Mouse (Mus musculus) forebrain, embryonic 14.5 days (tissue): ENCODE data around the gene Tppp3. TPM values are rescaled to one million over a fixed set of nuclear protein-coding genes. Genes with fewer than 3 reads are reported as not detected.

ENCODE experiments used
- ATAC-seq: fragments of 200-750 bp; cut with Nextera tagmentation; 2 replicates; pipeline ENCODE4 v1.8.0; 2017; ENCODE audit warnings: mild to moderate bottlenecking, moderate library complexity
- DNase-seq: peaks from one replicate; pipeline ENCODE4 v3.0.0-alpha.2; 2015; ENCODE audit warnings: low spot score
- H3K27ac ChIP-seq: fragments of 300-500 bp; sonication (generic); 2 replicates; pipeline ENCODE4 v1.5.1; 2014; ENCODE audit warnings: low read depth, mild to moderate bottlenecking, control low read depth, low read length, moderate library complexity
- H3K27me3 ChIP-seq: fragments of 300-500 bp; sonication (generic); replicated peaks from 2 replicates; pipeline ENCODE4 v1.6.1; 2014; ENCODE audit warnings: low read length, control low read depth, mixed read lengths; ENCODE audit not compliant: control insufficient read depth, insufficient read depth
- H3K36me3 ChIP-seq: fragments of 300-500 bp; sonication (generic); 2 replicates; pipeline ENCODE4 v1.6.1; 2014; ENCODE audit warnings: low read length, control low read depth; ENCODE audit not compliant: control insufficient read depth, insufficient read depth
- H3K4me1 ChIP-seq: fragments of 300-500 bp; sonication (generic); 2 replicates; pipeline ENCODE4 v1.6.1; 2014; ENCODE audit warnings: antibody characterized with exemption, low read length, control low read depth; ENCODE audit not compliant: control insufficient read depth, insufficient read depth
- H3K4me2 ChIP-seq: fragments of 300-500 bp; sonication (generic); 2 replicates; pipeline ENCODE4 v1.6.1; 2014; ENCODE audit warnings: mild to moderate bottlenecking, control low read depth, low read length
- H3K4me3 ChIP-seq: fragments of 300-500 bp; sonication (generic); 2 replicates; pipeline ENCODE4 v1.5.1; 2014; ENCODE audit warnings: low read depth, low read length, control low read depth
- H3K9ac ChIP-seq: fragments of 300-500 bp; sonication (generic); 2 replicates; pipeline ENCODE4 v1.6.1; 2014; ENCODE audit warnings: mild to moderate bottlenecking, low read length, control low read depth, moderate library complexity
- H3K9me3 ChIP-seq: fragments of 300-500 bp; sonication (generic); replicated peaks from 2 replicates; pipeline ENCODE4 v1.6.1; 2016; ENCODE audit warnings: low read length, control low read depth, mixed read lengths; ENCODE audit not compliant: control insufficient read depth
- WGBS: fragments of 180-500 bp; shearing (Covaris S2); extraction: QIAGEN DNeasy Blood & Tissue Kit; methylation state at CpG from one replicate; pipeline ENCODE4 v1.1.7; 2014; 5-methylcytosine and 5-hydroxymethylcytosine counted together
- polyA plus RNA-seq: library from polyadenylated mRNA; unstranded; fragments of >200 nt; fragmentation: Nextera tagmentation; extraction: Ambion mirVana; gene quantifications from 2 replicates; pipeline ENCODE4 v1.2.1, GENCODE M21; 2014

Tppp3 gene
- polyA plus RNA-seq, 1 experiment from 2014 or later: 49.2 TPM

DNA sequence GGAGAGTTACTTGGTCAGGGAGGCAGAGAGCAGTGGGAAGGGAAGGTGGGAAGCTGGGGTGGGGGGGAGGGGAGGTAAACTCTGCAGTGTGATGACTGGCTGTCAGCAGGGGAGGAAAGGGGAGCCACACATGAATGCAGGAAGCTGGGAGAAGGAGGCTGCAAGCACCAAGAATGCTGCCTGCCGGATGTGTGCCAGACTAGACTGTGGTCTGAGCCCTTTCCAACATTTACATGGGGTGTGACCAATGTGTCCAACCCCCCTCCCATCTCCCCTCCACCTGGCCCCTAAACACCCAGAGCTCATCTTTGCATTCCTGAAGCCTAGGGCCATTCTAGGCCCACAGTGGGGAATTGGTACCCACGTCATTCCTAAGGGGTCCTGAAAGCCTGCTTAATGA lies 9.7 kb upstream of the Tppp3 start:
- Histone ChIP-seq H3K9me3 (no peaks in the 10 kb centered on the region), H3K9ac (no peak overlapping the region), H3K36me3 (0 out of 2 replicates have a peak, but pooled peaks cover 3% of the 10 kb centered on the region), H3K27ac (no peak overlapping the region), H3K4me2 (no peak overlapping the region), H3K4me1 (no peaks in the 10 kb centered on the region), H3K27me3 (no peaks in the 10 kb centered on the region), H3K4me3 (no peak overlapping the region)
- 35% methylated on average over 2 of the region's 2 CpGs for WGBS
- DNase-seq (no peak), ATAC-seq (no peak)

- no peak overlapping the region for H3K4me3 ChIP-seq
- H3K9ac ChIP-seq: no peak overlapping the region
- H3K4me1 ChIP-seq: peaks cover 9% of the 10 kb centered on the region
- 0 out of 2 replicates have a peak, but pooled peaks cover 3% of the 10 kb centered on the region for H3K36me3 ChIP-seq
- WGBS: 88% methylated on average over 3 of the region's 3 CpGs
- H3K9me3 ChIP-seq: no peaks in the 10 kb centered on the region
- H3K27ac ChIP-seq: no peak overlapping the region
- ATAC-seq (no peak), DNase-seq (no peak)
- no peak overlapping the region for H3K4me2 ChIP-seq
- no peaks in the 10 kb centered on the region for H3K27me3 ChIP-seq
Measured at GRCm38 (mm10) chr8:105477792-105478191, 6.5 kb upstream of the Tppp3 start.

DNA sequence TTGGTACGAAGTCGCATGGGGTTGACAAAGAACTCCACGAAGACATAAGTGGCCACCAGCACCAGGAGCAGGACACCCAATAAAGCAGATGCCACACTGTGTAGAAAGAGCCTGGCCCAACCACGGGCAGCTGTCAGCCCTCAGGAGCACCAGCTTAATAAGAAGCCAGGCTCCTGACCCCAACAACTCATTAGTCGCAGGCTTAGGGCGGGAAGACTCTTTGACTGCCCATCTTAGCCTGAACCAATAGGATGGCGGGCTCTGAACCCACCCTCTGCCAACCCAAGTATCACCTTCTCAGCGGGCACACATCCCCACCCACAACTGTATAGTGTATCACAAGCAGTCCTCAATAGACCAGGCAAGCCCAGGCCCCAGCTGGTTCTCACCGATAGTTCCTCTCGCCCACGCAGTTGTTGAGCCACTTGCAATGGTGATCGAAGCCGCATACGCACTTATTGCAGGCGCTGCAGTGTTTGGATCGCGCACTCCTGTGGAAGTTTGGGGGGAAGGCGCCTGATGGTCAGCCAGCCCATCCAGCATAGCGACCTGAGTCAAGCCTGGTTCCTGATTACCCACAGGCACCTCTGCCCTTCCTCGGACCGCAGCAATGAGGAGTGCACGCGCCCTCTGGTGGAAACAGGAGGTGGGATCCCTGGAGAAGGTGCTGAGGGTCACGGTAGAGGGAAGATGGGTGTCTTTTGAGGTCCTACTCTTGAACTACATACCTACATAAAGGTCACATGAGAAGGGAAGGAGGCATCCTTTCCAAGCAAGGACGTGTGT lies 5.5 kb upstream of the Tppp3 start:
- 42% methylated on average over 25 of the region's 25 CpGs for WGBS

GRCm38 (mm10) chr8:105476161-105476560 lies 4.8 kb upstream of the Tppp3 start:
- H3K9me3 ChIP-seq: no peaks in the 10 kb centered on the region
- 86% methylated on average over 7 of the region's 7 CpGs for WGBS
- H3K27ac ChIP-seq: no peak overlapping the region
- no peak overlapping the region for H3K4me2 ChIP-seq
- ATAC-seq (no peak), DNase-seq (no peak)
- peaks cover 11% of the 10 kb centered on the region for H3K4me1 ChIP-seq
- 0 out of 2 replicates have a peak, but pooled peaks cover 4% of the 10 kb centered on the region for H3K27me3 ChIP-seq
- H3K36me3 ChIP-seq: 0 out of 2 replicates have a peak, but pooled peaks cover 3% of the 10 kb centered on the region
- no peak overlapping the region for H3K9ac ChIP-seq
- H3K4me3 ChIP-seq: no peak overlapping the region

More for the DNA sequence above, 5.5 kb upstream of the Tppp3 start:
- 0 out of 2 replicates have a peak, but pooled peaks cover 3% of the 10 kb centered on the region for H3K36me3 ChIP-seq
- peak; percentile 32 for DNase-seq
- H3K27ac ChIP-seq: no peak overlapping the region
- no peak overlapping the region for H3K4me3 ChIP-seq
- no peak for ATAC-seq
- H3K9ac ChIP-seq: no peak overlapping the region
- H3K27me3 ChIP-seq: 0 out of 2 replicates have a peak, but pooled peaks cover 4% of the 10 kb centered on the region
- no peaks in the 10 kb centered on the region for H3K9me3 ChIP-seq
- H3K4me1 ChIP-seq: peaks cover 9% of the 10 kb centered on the region
- H3K4me2 ChIP-seq: no peak overlapping the region

DNA sequence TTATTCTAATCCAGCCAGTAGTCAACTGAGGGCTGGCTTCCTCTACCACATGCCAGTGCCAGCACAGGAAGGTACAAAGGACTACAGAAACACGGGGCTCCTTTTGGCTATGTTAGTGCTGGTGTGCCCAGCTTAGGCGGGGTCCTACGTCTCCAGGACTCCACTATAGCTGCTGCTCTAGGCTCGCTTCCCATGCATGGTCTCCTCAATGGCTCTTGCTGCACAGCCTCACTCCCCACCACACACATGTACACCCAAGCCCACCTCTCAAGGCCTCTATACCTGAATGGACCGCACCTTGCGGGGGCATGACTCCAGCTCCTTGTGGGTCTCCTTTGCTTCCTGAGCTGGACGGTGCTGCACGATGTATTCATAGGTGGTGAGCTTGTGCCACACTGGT lies 4.4 kb upstream of the Tppp3 start:
- no peak overlapping the region for H3K4me2 ChIP-seq
- DNase-seq: no peak
- H3K4me1 ChIP-seq: peaks cover 14% of the 10 kb centered on the region
- H3K36me3 ChIP-seq: 0 out of 2 replicates have a peak, but pooled peaks cover 3% of the 10 kb centered on the region
- 0 out of 2 replicates have a peak, but pooled peaks cover 4% of the 10 kb centered on the region for H3K27me3 ChIP-seq
- WGBS: 96% methylated on average over 8 of the region's 8 CpGs
- no peak overlapping the region for H3K27ac ChIP-seq
- H3K4me3 ChIP-seq: no peak overlapping the region
- ATAC-seq: no peak
- H3K9me3 ChIP-seq: no peaks in the 10 kb centered on the region
- no peak overlapping the region for H3K9ac ChIP-seq

DNA sequence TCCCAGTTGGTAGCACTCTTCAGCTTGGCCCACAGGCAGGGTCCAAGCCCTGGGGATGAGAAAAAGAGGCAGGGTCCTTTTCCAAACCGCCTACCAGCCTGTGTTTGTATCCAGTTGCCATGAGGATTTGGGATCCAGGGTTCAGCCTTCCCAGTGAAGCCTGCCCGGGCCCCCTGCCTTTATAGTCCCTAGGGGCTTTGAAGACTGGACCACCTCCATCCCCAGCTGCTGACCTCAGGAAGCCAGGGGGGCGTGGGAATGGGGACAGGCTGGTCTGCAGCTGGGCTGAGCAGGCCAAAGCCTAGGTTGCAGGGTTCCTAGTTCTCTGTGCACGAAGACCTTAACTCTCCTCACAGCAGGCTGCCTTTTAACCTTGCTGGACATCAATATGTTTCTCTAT lies 3.9 kb upstream of the Tppp3 start:
- no peak overlapping the region for H3K9ac ChIP-seq
- H3K9me3 ChIP-seq: no peaks in the 10 kb centered on the region
- H3K27ac ChIP-seq: no peak overlapping the region
- 0 out of 2 replicates have a peak, but pooled peaks cover 3% of the 10 kb centered on the region for H3K36me3 ChIP-seq
- 51% methylated on average over 4 of the region's 4 CpGs for WGBS
- DNase-seq: no peak
- 0 out of 2 replicates have a peak, but pooled peaks cover 4% of the 10 kb centered on the region for H3K27me3 ChIP-seq
- peaks cover 17% of the 10 kb centered on the region for H3K4me1 ChIP-seq
- H3K4me3 ChIP-seq: no peak overlapping the region
- no peak for ATAC-seq
- H3K4me2 ChIP-seq: no peak overlapping the region

GRCm38 (mm10) chr8:105474680-105475079 lies 3.4 kb upstream of the Tppp3 start:
- H3K27ac ChIP-seq: no peak overlapping the region
- peaks cover 21% of the 10 kb centered on the region for H3K4me1 ChIP-seq
- DNase-seq: no peak
- 38% methylated on average over 5 of the region's 5 CpGs for WGBS
- no peaks in the 10 kb centered on the region for H3K9me3 ChIP-seq
- no peak overlapping the region for H3K4me3 ChIP-seq
- H3K4me2 ChIP-seq: peak overlapping the region; percentile 16; the same call in 1 of the 2 replicates
- H3K27me3 ChIP-seq: 0 out of 2 replicates have a peak, but pooled peaks cover 4% of the 10 kb centered on the region
- ATAC-seq: no peak
- 0 out of 2 replicates have a peak, but pooled peaks cover 3% of the 10 kb centered on the region for H3K36me3 ChIP-seq
- H3K9ac ChIP-seq: peak overlapping the region; percentile 2; the same call in 1 of the 2 replicates

DNA sequence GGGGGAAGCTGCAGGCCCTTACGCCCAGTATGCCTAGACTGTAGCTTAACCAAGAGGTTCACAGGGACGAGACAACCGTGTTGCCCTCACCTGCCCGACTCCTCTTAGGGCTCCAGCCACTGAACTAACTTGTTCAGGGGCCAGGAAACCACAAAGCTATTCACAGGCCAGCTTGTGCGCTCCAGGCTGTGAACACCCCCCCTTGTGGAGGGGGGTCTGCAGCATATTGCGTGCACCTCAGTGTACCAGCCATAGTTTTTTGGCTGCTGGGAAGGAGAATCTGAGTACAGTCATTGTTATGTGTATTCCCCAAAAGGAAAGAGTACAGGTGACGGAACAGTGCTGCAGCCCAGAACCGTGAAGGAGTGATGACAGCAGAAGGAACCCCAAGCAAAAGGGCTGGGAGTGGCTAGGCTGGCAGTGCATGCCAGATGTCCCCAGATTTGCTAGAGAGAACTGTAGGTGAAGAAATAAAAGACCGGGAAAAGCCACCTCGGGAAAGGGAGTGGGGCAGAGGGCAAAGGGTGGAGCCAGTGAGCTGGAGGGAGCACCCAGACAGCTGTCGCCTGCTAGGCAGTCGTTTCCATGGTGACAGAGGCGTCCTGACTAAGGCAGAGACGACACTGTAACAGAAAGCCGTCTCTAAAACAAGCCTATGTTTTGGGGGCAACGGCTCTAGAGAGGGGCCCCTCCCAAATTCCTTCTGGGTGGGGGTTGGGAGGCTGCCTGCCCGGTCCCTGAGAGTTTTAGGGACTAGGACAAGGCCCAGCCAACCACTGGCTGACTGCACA lies 2.7 kb upstream of the Tppp3 start:
- DNase-seq (peak; percentile 82), ATAC-seq (no peak; the same call in 1 of the 2 replicates)
- 27% methylated on average over 17 of the region's 17 CpGs for WGBS
- no peak overlapping the region for H3K4me3 ChIP-seq
- H3K36me3 ChIP-seq: 0 out of 2 replicates have a peak, but pooled peaks cover 3% of the 10 kb centered on the region
- H3K27ac ChIP-seq: no peak overlapping the region
- 0 out of 2 replicates have a peak, but pooled peaks cover 4% of the 10 kb centered on the region for H3K27me3 ChIP-seq
- peak overlapping the region; percentile 16; the same call in 1 of the 2 replicates for H3K4me2 ChIP-seq
- H3K9me3 ChIP-seq: no peaks in the 10 kb centered on the region
- peaks cover 28% of the 10 kb centered on the region for H3K4me1 ChIP-seq
- H3K9ac ChIP-seq: peak overlapping the region; percentile 17
